Mouse (Mus musculus) thymus, adult 18-20 months (tissue): ENCODE results near the gene Fkbp15.
"Not testable (repeated sequence)": the region's sequence is repeated elsewhere in the genome, so short reads cannot be mapped to it uniquely, and the experiment has no call there.

Source experiments
- DNase-seq, 2 experiments: peaks; one replicate each; pipeline ENCODE4 v3.0.0; 2022; ENCODE audit warnings: mixed read lengths in 2 of 2

Fkbp15 gene

GRCm38 (mm10) chr4:62277222-62277621, 83.1 kb downstream of the Fkbp15 start:
- no peak for DNase-seq

GRCm38 (mm10) chr4:62276642-62277041, 83.7 kb downstream of the Fkbp15 start:
- no peak for DNase-seq

- no peak for DNase-seq
These were observed 85.4 kb downstream of the Fkbp15 start for GRCm38 (mm10) chr4:62274841-62275536.

GRCm38 (mm10) chr4:62273916-62274315, 86.4 kb downstream of the Fkbp15 start:
- no peak for DNase-seq

GRCm38 (mm10) chr4:62272696-62273095, 87.7 kb downstream of the Fkbp15 start:
- no peak for DNase-seq

GRCm38 (mm10) chr4:62267101-62267500, 93.2 kb downstream of the Fkbp15 start:
- DNase-seq, result no peak

GRCm38 (mm10) chr4:62266016-62266415, 94.3 kb downstream of the Fkbp15 start:
- DNase-seq, result not testable (repeated sequence)

GRCm38 (mm10) chr4:62265154-62265836, 95.1 kb downstream of the Fkbp15 start:
- DNase-seq, result no peak

GRCm38 (mm10) chr4:62263133-62263844, 97.1 kb downstream of the Fkbp15 start:
- no peak for DNase-seq

- no peak for DNase-seq
These were observed 98.1 kb downstream of the Fkbp15 start, which contains the start of gene Slc31a2 for GRCm38 (mm10) chr4:62262276-62262675. Gene Slc31a2 (plus strand): TSS chr4:62262562.

GRCm38 (mm10) chr4:62256931-62257330, 103.4 kb downstream of the Fkbp15 start:
- no peak for DNase-seq

- DNase-seq, result no peak
These were observed 105.8 kb downstream of the Fkbp15 start for GRCm38 (mm10) chr4:62254551-62254950.

- DNase-seq, result no peak
These were observed 108.6 kb downstream of the Fkbp15 start for GRCm38 (mm10) chr4:62251776-62252175.

- DNase-seq, result no peak
These were observed 109.3 kb downstream of the Fkbp15 start for GRCm38 (mm10) chr4:62250896-62251544.
